Mouse (Mus musculus): ENCODE data around the gene Actn2.

Gene Actn2

DNA sequence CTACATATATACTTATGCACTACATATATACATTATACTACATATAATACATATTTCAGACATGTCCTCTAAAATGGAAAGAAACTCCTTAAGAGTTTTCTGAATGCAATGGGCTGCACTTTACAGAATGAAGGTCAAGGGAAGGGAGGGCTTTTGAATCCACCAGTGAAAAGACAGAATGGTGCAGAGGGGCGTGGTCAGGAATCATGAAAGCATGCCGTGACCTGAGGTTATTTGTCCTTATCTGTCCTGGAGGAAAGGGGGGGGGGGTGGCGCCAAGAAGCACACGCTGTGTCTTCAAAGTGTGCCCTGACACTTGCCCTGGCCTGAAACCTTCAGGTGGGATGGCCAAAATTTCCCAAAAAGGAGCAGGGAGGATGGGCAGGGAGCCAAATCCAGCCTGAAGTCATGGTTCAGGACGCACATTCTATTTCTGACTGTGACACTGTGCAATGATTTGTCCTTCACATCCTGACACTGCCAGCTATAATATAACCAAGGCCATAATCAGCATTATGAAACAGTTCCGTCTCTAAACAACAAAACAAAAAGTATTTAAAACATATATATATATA is 23.3 kb downstream of the Actn2 start:
- peak; percentile 27 for DNase-seq (ENCODE audit: low read depth, low spot score)

DNA sequence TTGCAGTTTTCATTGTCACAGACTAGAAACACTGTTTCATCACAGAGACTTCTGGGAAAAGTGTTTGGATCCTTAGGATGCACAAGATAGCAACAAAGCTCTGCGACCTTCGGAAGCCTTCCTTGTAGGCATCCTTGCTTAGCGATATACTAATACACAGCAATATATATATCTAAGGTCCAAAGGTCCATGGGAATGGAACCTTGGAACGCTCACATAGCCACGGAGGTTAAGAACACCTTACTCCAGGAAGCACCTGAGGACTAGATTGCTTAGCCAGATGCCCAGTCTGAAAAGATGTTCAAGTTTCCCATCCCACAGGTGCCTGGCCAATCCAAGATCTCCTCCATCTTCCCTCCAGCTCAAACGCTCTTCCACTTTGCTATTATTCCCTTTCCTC is 26.4 kb downstream of the Actn2 start:
- DNase-seq (ENCODE audit: low read depth, low spot score): no peak

DNA sequence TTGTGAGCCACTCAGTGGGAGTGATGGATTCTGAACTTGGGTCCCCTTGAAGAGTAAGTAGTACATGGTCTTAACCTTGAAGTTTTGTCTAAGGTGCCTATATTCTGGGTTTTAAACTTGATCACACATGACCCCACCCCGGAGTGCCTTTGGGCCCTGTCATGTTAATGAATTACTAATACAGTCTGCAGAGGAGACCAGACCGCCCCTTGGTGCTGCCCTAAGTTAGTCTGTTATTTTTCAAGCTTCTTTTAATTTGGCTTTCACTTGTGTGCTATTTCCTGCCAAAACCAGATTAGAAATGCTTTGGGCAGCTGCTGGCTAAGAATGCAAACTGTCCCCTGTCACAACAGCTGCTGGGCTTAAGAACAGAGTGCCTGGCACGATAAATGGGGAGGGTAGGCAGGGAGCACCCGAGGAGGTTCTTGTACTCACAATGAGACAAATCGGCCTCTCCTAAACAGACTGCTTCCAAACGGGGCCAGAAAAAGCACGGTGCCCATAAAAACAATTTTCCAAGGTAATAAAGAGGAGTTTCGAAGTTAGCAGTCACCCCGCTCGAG is 28.5 kb downstream of the Actn2 start:
- DNase-seq (ENCODE audit: low read depth, low spot score): no peak

DNA sequence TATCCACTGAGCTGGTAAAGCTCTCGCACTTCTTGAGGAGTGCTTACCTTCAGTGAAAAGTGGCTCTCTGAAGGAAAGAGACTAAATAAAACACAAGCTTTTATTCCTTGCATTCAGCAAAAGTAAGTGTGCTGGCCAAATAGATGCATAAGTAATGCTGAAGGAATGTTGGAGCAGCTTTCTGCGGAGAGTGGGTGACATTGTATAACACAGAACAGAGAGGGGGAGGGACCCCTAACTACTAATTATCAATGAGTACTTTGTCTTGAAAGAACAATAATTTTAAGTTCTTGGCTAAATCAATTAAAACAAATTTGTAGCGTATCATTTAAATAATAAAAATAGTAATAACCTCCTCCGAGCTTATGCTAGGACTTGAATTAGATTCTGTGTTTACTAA is 29.2 kb downstream of the Actn2 start:
- DNase-seq (ENCODE audit: low read depth, low spot score): no peak

DNA sequence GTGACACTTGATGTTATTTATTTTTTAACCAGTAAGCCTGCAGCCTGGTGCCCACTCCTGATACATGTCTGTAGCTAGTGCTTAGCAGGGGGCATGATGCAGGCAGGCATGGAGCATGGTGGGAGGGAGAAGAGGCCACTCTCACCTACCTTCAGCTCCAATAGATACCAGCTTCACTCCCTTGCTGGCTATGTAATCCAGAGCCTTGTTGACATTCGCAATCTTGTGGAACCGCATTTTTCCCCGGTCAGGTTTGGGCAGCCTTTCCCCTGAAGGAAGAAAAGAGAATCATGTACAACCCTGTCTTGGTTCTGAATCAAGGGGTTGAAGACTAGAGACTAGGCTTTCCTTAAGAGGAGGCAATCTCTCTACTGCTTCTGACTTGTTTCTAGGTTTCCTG is 31.1 kb downstream of the Actn2 start:
- DNase-seq (ENCODE audit: low read depth, low spot score): no peak

DNA sequence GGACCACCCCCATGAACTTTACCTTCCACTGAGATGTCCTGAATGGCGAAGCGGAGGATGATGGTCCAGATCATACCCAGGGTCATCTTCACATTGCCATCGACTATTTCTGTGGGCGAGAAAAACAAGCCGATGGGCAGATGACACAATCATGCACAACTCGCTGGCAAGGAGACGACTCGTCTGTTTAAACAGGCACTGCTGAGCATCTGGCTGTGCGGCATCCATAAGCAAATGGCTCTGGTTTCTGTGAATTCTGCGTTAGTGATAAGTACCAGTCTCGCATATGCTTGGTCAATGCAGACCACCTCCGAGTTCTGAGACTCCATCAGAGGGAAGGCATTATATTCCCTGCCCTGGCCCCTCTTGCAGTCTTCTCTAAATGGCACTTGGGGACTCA is 31.7 kb downstream of the Actn2 start:
- DNase-seq (ENCODE audit: low read depth, low spot score): no peak

DNA sequence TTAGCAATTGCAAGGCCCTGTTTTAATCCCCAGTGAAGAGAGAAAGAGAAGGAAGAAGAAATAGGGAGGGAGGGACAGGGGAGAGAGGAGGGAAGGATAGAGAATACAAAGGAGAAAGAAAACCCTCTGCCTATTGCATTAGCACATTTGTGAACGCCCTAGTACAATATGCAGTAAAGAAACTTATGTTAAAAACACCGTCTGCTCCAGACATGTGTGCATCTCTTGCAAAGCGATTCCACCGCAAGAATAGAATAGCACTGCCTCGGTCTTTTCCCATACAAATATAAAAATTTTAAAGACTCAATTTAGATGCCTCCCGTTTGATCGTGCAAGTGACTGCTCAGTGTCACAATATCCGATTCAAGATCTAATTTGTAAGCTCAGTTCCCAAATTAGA is 32.1 kb downstream of the Actn2 start:
- DNase-seq (ENCODE audit: low read depth, low spot score): no peak

DNA sequence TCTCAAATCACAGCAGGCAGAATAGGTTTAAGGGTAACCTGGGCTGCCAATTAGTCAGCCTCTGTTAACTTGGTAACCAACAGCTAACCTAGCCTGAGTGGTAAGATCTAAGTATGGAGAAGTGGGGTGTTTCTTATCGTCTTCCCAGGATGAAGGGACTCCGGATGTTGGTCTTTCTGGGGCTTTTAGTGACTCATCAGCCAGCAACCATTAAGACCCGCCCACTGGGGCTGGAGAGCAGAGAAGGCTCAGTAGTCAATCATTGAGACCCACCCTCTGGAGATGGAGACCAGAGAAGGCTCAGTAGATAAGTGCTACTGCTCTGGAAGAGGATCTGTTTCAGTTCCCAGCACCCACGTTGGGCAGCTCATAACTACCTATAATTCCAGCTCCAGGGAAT is 33.3 kb downstream of the Actn2 start:
- peak; percentile 35 for DNase-seq (ENCODE audit: low read depth, low spot score)

DNA sequence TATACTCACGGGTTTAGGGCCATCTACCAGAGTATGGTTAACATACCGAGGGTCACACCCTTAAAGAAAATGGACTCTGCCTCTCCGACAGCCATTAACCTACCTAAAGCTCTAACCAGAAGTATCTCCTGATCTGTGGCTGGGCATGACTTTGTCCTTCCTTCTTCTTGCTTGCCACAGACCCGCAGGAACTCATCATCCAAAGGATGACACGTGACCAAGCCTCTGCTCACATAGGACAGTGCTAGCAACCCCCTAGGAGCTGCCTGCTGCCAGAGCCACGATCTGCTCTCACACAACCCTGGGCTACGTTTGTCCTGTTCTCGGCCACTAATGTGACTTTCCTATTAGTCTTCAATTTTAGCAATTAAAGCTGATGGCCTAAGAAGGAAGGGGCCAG is 35.0 kb downstream of the Actn2 start:
- no peak for DNase-seq (ENCODE audit: low read depth, low spot score)

DNA sequence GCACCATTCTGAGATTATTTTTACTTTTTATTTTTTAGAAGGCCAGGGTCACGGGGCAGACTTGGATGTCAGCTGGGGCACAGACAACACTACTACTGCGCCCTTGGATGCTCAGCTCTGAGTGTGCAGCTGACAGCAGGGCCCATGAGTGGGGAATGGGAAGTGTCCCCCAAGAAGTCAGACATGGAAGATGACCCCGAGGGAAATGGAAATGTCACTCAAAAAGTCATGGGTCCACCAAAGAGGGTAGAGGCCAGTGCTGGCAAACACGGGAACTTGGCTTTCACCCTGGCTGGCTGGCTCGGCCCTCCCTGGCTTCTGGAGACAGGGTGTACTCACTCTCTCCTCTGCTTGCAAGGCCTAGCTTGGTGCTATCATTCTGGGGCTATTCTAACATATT is 35.6 kb downstream of the Actn2 start:
- no peak for DNase-seq (ENCODE audit: low read depth, low spot score)

DNA sequence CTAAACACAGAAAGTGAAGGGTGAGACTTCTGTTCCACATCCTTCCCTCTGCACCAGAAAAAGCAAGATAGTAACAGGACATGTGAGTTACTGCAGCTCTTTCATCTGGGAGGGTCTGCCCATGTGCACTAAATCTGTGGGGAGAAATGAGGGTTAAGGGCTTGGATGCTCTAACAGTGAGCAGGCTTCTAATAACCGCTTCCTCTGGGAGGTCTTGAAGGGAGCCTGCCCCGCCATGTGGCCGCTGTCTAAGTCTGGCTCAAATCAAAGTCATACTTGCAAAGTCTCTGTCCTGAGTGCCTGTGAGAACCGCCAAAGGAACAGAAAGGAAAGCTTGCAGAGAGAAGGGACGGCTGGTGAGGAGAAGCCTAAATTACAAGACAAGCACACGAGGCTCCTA is 42.8 kb downstream of the Actn2 start:
- DNase-seq (ENCODE audit: low read depth, low spot score): no peak

DNA sequence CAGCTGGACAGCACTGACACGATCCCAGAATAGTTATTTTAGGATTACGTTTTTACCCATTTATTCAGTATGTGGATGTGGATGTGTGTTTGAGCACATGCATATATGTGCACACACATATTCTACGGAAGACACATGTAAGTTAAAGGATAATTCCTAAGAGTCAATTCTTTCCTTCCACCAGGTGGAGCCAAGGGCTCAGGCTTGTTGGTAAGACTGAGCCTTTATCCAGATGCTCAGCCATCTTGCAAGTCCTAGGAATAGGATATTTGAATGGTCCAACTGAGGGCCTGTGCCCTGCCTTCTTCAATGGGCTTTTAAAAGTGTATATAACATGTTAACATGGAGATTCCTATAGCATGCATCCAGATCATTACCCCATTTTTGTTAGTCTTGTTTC is 43.9 kb downstream of the Actn2 start:
- peak; percentile 75 for DNase-seq (ENCODE audit: low read depth, low spot score)

DNA sequence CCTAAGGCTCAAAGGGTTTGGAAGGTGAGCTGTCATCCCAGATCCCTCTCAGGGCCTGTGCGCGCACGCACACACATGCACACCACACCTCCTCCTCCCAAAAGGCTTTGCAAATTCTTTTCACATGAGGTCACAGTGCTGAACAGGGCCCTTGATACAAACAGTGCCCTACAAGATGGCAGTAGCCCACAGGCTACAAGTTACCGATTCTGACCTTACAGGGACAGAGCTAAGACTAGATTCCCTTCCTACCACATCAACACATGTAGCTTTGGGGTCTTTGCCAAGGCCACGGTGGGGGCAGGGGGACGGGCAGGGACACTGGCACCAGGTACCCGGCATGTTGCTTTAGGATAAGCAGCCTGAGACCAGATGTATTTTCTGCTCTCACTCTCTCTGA is 46.8 kb downstream of the Actn2 start:
- peak; percentile 73 for DNase-seq (ENCODE audit: low read depth, low spot score)

DNA sequence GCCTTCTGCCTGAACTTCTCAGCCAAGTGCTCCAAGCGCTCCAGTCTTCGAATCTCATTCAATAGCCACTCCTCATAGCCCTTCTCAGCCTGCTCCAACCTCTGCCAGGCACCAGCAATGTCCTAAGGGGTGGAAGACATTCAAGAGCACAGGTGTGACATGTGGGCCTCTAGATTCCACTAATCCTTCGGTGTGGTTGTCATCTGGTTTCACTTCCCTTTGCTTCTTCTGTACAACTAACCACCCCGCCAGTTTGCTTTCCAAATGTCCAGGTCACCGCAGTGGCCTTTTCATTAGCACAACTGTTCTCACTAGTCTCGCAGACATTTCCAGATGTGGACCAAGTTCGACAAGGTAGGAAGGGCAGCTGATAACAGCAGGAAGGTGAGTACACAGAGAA is 49.9 kb downstream of the Actn2 start:
- DNase-seq (ENCODE audit: low read depth, low spot score): no peak

DNA sequence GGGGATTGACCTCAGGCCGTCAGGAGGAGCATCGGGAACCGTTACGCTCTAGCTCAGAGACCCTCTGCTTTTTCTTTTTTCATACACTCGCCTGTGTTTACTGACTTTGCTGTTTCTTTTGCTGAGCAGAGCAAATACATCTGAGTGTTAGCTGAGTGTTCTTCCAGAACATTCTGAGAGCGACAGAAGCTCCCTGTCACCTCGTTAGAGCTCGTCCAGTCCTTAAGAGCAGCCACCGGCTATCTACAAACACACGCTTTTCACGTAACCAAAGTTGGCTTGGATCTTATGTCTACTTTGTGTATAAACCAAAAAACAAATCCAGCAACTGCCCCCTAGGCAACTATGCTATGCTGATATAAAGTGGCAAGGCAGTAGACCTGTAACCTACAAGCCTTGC is 56.0 kb downstream of the Actn2 start:
- no peak for DNase-seq (ENCODE audit: low read depth, low spot score)

DNA sequence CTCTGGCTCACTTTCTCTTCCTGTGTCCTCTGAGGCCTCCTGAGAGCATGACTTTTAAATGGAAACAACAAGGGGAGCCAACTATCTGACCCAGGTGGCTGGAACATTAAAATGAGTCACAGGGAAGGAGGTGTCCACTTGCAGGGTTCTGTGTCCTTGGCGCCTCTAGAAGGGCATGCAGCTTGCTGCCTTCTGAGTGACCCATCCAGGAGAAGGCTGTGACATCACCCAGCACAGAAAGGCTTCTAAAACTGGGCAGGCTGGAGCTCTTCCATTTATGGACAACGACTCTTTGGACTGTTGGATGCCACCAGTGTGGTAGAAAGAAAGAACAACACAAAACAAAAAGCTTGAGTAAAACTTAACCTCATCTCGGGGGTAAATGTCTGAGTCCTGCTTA is 56.7 kb downstream of the Actn2 start:
- no peak for DNase-seq (ENCODE audit: low read depth, low spot score)

DNA sequence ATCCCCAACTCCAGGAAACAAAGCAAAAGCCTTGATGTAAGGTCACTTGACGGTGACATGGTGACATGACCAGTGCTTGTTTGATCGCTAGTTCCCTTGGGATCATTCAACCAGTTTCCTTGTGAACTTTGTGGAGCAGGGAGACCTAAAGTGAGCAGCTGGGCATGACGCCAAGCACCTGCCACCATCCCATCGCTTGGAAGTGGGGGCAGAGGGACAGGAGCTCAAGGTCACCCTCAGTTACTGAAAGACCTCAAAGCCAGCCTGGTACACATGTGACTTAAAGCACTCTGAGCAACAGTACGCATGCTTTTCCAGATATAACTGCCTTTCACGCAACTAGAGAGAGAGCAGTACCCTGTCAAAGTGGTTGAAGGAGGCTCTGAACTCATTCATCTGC is 65.8 kb downstream of the Actn2 start:
- DNase-seq (ENCODE audit: low read depth, low spot score): no peak

DNA sequence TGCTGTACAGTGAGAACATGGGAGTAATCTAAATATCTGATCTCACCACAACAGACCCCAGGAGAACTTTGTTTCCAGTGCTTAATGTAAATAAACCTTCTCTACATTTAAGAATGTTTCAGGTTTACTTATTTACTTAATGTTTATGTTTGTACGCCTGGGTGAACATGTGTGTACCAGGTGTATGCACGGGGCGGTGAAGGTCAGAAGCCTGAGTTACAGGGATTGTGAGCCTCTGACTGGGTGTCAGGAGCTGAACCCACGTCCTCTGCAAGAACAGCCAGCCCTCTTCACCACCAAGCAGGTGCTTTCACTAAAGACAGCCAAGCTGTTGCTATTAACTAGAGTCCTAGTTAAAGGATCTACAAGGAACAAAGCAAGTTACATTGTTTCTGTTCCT is 66.3 kb downstream of the Actn2 start:
- no peak for DNase-seq (ENCODE audit: low read depth, low spot score)

DNA sequence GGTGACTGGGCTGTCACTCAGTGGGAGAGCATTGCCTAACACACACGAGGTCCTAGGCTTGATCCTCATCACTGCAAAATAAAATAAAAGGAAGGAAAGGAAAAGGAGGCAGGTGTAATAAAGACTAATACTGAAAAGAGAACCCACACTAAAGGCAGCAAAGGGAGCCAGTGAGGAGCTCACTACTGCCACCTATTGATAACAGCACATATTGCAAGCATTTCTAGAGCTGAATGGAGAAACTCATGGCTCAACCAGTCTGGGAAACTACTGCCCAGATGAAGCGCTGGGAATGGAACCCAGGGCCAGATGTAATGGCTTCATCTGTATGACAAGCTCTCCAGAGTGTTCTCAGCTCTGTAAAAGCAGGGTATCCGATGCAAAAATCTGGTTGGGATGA is 67.6 kb downstream of the Actn2 start:
- peak; percentile 75 for DNase-seq (ENCODE audit: low read depth, low spot score)

DNA sequence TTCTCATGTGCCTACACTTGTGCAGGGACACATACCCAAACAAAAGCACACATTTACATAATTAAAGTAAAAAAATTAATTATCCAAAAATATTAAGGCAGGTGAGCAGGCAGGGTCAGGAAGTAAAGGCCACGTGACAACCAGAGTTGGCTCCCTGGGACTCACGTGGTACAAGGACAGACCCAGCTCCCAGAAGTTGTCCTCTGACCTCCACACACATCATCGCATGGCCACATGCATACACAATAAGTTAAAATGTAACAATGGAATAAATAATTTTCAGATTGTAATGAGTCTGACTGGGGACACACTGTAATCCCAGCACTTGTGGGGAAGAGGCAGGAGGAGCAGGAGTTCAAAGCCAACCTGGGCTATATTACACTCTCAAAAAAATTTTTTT is 72.6 kb downstream of the Actn2 start:
- DNase-seq (ENCODE audit: low read depth, low spot score): no peak

DNA sequence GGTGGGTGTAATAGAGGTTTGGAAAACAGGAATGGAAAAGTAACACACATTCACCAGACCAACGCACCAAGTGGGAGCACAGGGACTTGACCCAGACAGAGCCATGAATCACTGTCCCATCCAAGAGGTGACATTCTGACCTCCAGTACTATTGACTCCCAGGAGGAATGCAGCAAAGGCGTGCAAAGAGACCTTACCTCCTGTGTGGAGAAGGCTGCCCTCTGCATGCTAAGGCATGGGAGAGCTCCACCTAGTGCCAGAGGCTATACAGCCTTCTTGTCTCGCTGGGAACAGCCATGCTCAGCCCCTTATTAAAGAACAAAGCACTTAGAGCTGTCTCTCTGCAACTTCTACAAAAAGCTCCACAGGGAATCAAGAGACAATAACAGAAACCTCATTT is 73.5 kb downstream of the Actn2 start:
- peak; percentile 39 for DNase-seq (ENCODE audit: low read depth, low spot score)

DNA sequence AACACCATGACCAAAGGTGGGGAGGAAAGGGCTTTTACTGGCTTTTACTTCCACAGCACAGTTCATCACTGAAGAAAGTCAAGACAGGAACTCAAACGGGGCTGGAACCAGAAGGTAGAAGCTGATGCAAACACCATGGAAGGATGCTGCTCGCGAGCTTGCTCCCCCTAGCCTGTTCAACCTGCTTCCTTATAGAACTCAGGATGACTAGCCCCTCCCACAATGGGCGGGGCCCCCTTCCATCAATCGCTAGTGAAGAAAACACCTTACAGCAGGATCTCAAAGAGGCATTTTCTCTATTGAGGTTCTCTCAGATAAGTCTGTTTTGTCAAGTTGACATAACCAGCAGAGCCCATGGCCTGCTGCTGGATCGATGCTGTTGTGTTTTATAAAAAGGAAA is 76.6 kb downstream of the Actn2 start:
- peak; percentile 80 for DNase-seq (ENCODE audit: low read depth, low spot score)

DNA sequence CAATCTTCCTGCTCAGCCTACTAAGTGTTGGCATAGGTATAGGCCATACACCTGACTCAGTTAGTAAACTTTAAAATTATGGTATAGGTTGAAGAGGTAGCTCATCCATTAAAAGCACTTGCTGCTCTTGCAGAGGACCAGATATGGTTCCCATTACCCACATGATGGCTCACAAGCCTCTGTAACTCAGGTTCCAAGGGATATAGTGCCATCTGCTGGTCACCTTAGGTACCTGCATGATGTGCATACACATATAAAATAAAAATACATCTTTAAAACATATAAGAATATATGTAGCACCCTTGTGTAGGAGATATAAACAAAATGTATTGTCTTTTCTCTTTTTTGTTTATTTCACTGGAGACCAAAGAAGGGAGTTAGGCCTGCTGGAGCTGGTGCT is 79.1 kb downstream of the Actn2 start:
- DNase-seq (ENCODE audit: low read depth, low spot score): peak; percentile 73
